Mouse (Mus musculus) heart, adult 18-20 months (tissue): ENCODE results near the gene Jakmip3. TPM values are rescaled to one million over a fixed set of nuclear protein-coding genes. Genes with fewer than 3 reads are reported as not detected.
A peak's percentile ranks its signal among the peaks of the same experiment; 100 is the strongest.

Source experiments
- DNase-seq, 2 experiments: peaks; one replicate each; pipeline ENCODE4 v3.0.0; 2021 to 2022; ENCODE audit warnings: mixed read lengths in 1 of 2
- long read RNA-seq, 2 experiments: library from polyadenylated mRNA; stranded (forward); transcript quantifications; one replicate each; pipeline ENCODE4 v2.0.0; 2021
- total RNA-seq, 2 experiments: library from RNA; stranded (reverse); gene quantifications; 2 replicates each; pipeline ENCODE4 v1.2.3; 2021

Gene Jakmip3
- total RNA-seq = under 1 TPM in 1 of 2 experiments, not detected in 1; 0.31 TPM
- long read RNA-seq, experiment 1 = 0 reads
- long read RNA-seq, experiment 2 = 0 reads

- DNase-seq = peak in 1 of 2 experiments; percentile 14
Observed at GRCm38 (mm10) chr7:138940612-138941461, at the start of gene Jakmip3. Jakmip3 (plus strand) TSS chr7:138940730.

GRCm38 (mm10) chr7:138898122-138898521, 42.4 kb upstream of the Jakmip3 start:
- DNase-seq = no peak

- DNase-seq = no peak
Observed at GRCm38 (mm10) chr7:138898743-138899142, 41.8 kb upstream of the Jakmip3 start.

- no peak for DNase-seq
Observed at GRCm38 (mm10) chr7:138903886-138904435, 36.6 kb upstream of the Jakmip3 start.

GRCm38 (mm10) chr7:138906441-138906840, 34.1 kb upstream of the Jakmip3 start:
- DNase-seq = no peak

- peak; percentile 83 for DNase-seq
Observed at GRCm38 (mm10) chr7:138907043-138907442, 33.5 kb upstream of the Jakmip3 start.

- DNase-seq = no peak
Observed at GRCm38 (mm10) chr7:138907976-138908375, 32.6 kb upstream of the Jakmip3 start.

- DNase-seq = no peak
Observed at GRCm38 (mm10) chr7:138908768-138909276, 31.7 kb upstream of the Jakmip3 start.

- DNase-seq = peak; percentile 92 to 94
Observed at GRCm38 (mm10) chr7:138909277-138910192, 31.0 kb upstream of the Jakmip3 start, which contains the start of gene Bnip3. Bnip3 (minus strand) TSS chr7:138909519.

- DNase-seq = no peak
Observed at GRCm38 (mm10) chr7:138910193-138910562, 30.4 kb upstream of the Jakmip3 start.

GRCm38 (mm10) chr7:138913616-138914015, 26.9 kb upstream of the Jakmip3 start:
- no peak for DNase-seq

- DNase-seq = peak; percentile 95 to 96
Observed at GRCm38 (mm10) chr7:138919156-138919944, 21.2 kb upstream of the Jakmip3 start.

- DNase-seq = peak in 1 of 2 experiments; percentile 30
Observed at GRCm38 (mm10) chr7:138921611-138922010, 18.9 kb upstream of the Jakmip3 start.

- peak; percentile 35 to 71 for DNase-seq
Observed at GRCm38 (mm10) chr7:138923756-138924425, 16.6 kb upstream of the Jakmip3 start.

GRCm38 (mm10) chr7:138928456-138928855, 12.1 kb upstream of the Jakmip3 start:
- no peak for DNase-seq

- DNase-seq = no peak
Observed at GRCm38 (mm10) chr7:138934523-138934922, 6.0 kb upstream of the Jakmip3 start.

GRCm38 (mm10) chr7:138938991-138939390, 1.5 kb upstream of the Jakmip3 start:
- no peak for DNase-seq

- peak in 1 of 2 experiments; percentile 24 for DNase-seq
Observed at GRCm38 (mm10) chr7:138940256-138940611, 296 bp upstream of the Jakmip3 start.

- no peak for DNase-seq
Observed at GRCm38 (mm10) chr7:138941571-138941970, 1.0 kb downstream of the Jakmip3 start.

GRCm38 (mm10) chr7:138942301-138942700, 1.8 kb downstream of the Jakmip3 start:
- DNase-seq = no peak

GRCm38 (mm10) chr7:138945668-138946067, 5.1 kb downstream of the Jakmip3 start:
- DNase-seq = no peak
